Mouse (Mus musculus) CH12.LX (cell line): ENCODE data around the gene Ecm1.
A peak's percentile ranks its signal among the peaks of the same experiment; 100 is the strongest.

Experiments
- CTCF ChIP-seq, 2 experiments: IDR thresholded peaks in 1 of 2; conservative IDR thresholded peaks in 1 of 2; 2 replicates each; pipeline ENCODE4 v1.5.1; 2011 to 2012; ENCODE audit warnings: low read depth in 2 of 2, low read length in 2 of 2, improper control_type of control experiment in 1 of 2, inconsistent platforms in 1 of 2, mild to moderate bottlenecking in 1 of 2, moderate library complexity in 1 of 2
- NELFE ChIP-seq: IDR thresholded peaks from 2 replicates; pipeline ENCODE4 v1.6.1; 2011; ENCODE audit warnings: low read depth, low read length, improper control_type of control experiment
- POLR2A ChIP-seq: IDR thresholded peaks from 2 replicates; pipeline ENCODE4 v1.6.1; 2011; ENCODE audit warnings: low read depth, mild to moderate bottlenecking, improper control_type of control experiment, low read length
- RAD21 ChIP-seq: IDR thresholded peaks from 2 replicates; pipeline ENCODE4 v1.6.1; 2011; ENCODE audit warnings: low read depth, mild to moderate bottlenecking, low read length, improper control_type of control experiment, moderate library complexity
- SMC3 ChIP-seq: IDR thresholded peaks from 2 replicates; pipeline ENCODE4 v1.6.1; 2011; ENCODE audit warnings: low read depth, low read length, improper control_type of control experiment
- TBP ChIP-seq: conservative IDR thresholded peaks from 2 replicates; pipeline ENCODE4 v1.6.1; 2011; ENCODE audit warnings: low read depth, low read length, improper control_type of control experiment
- USF1 ChIP-seq: IDR thresholded peaks from 2 replicates; pipeline ENCODE4 v1.6.1; 2014; ENCODE audit warnings: low read depth, mild to moderate bottlenecking, inconsistent platforms, low read length, improper control_type of control experiment

DNA sequence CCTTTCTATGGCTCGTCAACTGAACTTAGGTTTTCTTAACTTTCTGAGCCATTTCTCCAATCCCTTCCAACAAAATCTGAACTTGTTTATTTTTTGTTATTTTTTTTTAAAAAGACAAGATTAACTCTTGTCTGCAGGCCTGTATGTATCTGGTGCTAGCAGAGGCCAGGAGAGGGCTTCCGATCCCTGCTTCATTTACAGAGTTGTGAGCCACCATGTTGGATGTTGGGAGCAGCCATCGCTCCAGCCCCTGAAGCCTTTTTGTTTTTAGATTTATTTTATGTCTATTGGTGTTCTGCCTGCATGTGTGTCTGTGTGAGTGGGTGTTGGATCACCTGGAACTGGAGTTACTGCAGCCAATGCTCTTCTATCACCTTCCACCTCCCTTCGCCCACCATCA is 7.6 kb downstream of the Ecm1 start:
- peak in 1 of 2 experiments; percentile 48; a peak in 2 of 4 replicates for TF ChIP-seq CTCF (conservative IDR thresholded peaks at IDR 0.05 in 1 of 2, IDR thresholded peaks at IDR 0.05 in 1 of 2; ENCODE audit: low read depth in 2 of 2, low read length in 2 of 2)
- TF ChIP-seq POLR2A = no peak
- no peak for TF ChIP-seq TBP
- TF ChIP-seq USF1 = no peak
- no peak for TF ChIP-seq NELFE
- TF ChIP-seq SMC3 = no peak; the same call in 1 of the 2 replicates
- peak; percentile 33 for TF ChIP-seq RAD21
